Mouse (Mus musculus): ENCODE measurements around the gene Dnase1. TPM values are rescaled to one million over a fixed set of nuclear protein-coding genes. Genes with fewer than 3 reads are reported as not detected.
"Not testable (repeated sequence)": the region's sequence is repeated elsewhere in the genome, so short reads cannot be mapped to it uniquely, and the experiment has no call there.

Gene Dnase1
- total RNA-seq (2021), result not detected
- long read RNA-seq, experiment 1, result 0 reads
- long read RNA-seq, experiment 2, result 0 reads

DNA sequence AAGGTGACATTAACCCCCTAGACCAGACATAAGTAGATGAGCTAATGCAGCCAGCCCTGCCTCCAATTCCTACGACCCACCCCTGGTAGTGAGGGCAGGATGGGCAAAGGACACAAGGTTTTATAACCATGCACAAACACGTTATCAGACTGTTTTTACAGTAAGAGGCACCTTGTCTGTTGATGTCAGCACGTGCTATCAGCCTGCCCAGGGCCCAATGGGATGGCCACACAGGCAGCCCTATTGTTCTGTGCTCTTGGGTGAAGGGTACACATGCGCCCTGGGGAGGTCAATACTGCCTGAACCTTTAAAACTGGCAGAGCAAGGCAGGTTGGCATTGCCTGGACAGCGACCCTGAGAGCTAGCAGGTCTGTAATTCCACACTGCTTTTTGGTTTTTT, at the start of gene Dnase1:
TSS of gene Dnase1 (plus strand) at position 136 of the 400 bp plus-strand sequence.
- DNase-seq, result no peak

DNA sequence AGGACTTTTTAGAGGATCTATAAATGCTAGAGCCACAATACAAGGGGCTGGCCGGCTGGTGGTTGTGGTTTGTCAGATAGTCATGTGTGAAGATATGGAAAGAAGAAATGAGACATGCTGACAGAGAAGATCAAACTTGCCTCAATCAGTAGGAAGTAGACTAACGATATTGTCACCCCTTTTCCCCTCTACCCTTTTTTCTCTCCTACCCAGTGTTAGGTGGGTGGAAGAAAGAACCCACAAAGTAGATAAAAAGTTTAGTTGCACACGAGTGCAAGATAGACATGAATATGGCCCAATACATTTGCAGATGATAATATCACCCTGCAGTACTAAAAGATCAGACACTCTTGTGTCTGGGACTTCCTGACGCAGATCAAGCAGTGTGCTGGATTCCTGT, 48.3 kb upstream of the Dnase1 start:
- no peak for DNase-seq

DNA sequence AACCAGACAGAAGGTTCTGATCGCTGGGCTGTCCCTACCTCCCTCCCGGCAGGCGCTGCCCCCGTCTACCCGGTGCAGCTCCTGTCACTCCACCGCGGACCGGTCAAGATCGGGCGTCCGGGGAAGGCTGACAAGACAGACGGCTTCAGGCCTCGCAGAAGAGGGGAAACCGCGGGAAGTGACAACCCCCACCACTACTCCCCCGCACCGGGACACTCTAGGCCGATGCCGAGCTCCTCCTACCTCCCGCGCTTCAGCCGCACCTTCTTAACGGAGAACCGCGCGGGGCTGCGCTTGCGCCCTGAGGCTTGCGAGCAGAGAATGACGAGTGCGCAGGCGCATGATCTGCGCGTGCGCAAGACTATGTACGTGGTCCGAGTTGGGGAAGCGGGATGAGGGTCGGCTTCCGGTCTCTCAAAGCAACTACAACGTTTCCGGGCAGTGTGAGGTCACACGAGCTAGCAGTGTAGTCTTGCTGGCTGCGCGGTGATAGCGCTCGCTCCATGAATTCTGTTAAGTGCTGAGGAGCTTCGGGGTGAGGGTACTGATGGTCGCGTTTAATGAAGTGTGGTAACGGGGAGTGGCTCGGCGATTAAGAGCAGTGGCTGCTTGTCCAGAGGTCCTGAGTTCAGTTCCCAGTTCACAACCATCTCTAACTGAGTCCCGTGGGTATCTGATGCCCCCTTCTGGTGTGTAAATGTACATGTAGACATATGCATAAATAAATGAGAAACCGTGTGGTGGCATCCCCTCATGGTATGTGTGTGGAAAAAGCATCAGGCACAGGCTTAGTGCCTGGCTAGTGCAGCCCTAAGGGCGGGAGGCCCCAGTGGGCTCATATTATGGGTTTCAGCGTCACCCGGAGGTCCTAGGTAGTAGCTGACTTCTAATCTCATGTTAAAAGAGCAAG, 33.0 kb upstream of the Dnase1 start, which contains the start of gene Slx4:
TSS of gene Slx4 (minus strand) at position 282 of the 910 bp plus-strand sequence.
- DNase-seq, result peak; percentile 94

DNA sequence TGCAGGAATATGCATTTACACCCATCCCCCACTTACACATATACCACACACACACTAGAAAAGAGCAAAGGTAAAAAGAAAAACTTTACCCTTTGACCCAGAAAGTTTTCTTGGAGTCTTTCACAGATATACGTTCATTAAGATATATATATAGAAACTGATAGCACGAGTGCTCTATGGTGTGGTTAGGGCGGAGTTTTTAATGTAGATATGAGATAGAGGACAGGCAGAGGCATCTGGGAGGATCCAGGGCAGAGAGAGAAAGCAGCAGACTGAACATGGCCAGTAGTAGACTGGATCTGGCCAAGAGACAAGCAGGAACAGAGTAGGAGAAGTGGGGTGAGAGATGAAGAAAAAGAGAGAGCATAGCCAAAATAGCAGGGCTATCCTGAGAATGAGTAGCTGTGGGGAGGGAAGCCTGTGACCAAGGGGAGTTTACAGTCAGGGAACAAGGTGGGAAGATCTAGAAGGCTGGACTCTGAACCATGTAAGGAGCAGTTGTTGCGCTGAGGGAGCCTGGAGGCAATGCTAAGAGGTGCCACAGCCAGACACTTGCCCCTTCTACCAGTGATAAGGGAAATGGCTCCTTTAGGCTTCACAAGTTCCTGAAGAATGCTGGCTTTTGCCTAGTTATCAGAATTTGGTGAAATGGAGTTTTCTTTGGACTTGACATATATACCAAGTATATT, 23.7 kb upstream of the Dnase1 start:
- no peak for DNase-seq

DNA sequence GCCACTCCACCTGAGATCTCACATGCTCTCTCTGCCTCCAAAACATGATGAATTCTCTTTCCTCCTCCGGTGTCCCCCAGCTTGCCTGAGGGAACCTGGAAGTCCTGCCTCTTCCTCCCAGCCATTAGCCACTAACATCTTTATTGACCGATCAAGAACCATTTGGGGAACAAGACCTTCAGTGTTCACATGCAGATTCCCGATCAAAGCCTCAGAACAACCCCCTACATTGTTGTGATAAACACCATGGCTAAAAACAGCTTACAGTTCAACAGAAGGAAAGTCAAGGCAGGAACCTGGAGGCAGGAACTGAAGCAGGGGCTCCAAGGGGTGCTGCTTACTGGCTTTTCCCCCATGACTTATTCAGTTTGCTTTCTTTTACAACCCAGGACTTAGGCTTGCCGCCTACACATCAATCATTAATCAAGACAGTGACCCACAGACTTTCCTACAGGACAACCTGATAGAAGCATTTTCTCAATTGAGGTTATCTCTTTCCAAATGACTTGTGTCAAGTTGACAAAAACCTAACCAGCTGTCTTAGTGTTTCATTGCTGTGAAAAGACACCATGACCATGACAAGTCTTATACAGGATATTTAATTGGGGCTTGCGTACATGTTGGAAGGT, 22.6 kb upstream of the Dnase1 start:
- DNase-seq, result no peak

DNA sequence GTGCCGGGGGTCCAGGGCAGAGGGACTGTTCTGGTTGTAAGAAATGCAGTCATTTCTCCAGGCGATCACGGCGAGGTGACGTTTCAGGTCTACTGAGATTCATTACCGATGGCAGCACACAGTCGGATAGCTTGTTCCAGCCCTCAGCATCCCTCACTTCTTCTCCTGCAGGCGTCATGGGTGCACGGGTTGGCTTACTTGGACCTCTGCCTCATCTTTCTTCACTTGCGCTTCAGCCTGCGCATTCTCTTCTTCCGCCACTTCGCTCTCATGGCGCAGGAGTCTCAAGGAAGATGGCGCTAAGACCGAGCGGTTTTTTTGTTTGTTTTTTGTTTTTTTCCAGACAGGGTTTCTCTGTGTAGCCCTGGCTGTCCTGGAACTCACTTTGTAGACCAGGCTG, 20.0 kb upstream of the Dnase1 start:
- not testable (repeated sequence) for DNase-seq

DNA sequence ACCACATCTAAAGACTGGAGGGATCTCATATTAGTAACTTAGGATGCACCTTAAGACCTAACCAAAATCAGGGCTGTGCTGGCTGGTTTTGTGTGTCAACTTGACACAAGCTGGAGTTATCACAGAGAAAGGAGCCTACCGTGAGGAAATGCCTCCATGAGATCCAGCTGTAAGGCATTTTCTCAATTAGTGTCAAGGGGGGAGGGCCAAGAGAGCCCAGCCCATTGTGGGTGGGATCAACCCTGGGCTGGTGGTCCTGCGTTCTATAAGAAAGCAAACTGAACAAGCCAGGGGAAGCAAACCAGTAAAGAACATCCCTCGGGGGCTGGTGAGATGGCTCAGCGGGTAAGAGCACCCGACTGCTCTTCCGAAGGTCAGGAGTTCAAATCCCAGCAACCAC, 19.3 kb upstream of the Dnase1 start:
- DNase-seq, result not testable (repeated sequence)

DNA sequence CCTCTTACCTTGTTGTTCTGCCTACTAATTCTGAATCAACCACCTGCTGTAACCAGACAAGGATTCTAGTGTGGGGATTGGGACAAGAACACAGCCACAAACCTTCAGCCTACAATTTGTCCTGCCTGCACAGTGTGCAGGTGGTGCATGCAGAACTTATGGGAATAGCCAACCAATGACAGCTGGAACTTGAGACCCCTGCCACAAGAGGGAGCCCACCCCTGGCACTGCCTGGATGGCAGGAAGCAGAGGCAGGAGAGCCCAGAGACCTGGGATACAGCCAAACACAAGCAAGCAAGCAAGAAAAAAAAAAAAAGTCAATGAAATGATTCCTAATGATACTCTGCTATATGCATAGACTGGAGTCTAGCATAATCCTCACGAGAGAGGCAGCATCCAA, 15.5 kb upstream of the Dnase1 start:
- DNase-seq, result no peak

DNA sequence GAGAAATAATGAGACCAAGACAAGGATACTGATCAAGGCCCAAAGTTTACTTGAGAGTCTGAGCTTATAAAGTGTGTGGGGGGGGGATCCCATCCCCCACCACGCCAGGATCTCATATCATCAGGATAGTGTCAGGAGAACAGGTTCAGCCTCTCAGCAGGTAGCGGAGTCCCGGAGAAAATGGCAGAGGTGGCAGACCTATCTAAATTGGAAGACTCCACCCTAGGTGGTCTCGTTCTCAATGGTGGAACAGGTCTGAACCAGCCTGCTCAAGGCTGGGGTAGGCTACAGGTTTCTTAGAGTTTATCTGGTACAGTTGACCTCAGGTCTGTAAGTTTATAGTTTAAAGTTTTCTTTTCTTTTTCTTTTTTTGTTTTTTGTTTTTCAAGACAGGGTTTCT, 14.0 kb upstream of the Dnase1 start:
- no peak for DNase-seq

DNA sequence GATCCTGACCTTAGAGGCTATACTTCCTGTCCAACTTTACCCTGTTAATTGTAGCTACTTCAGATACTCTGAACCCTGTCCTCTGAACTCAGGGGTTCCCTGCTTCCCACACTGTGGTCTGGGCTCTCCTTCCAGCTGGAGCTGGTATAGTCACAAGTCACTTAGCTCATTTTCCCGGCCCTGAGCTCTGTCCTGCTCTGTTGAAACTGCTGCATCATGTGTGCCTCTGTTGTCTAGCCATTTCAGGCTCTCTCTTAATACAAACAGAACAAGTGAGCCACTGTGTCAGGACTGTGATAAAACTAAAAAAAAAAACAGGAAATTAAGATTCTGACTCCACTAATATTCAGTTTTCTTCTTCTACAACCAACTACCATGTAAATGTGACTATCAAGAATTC, 10.1 kb upstream of the Dnase1 start:
- DNase-seq, result no peak

DNA sequence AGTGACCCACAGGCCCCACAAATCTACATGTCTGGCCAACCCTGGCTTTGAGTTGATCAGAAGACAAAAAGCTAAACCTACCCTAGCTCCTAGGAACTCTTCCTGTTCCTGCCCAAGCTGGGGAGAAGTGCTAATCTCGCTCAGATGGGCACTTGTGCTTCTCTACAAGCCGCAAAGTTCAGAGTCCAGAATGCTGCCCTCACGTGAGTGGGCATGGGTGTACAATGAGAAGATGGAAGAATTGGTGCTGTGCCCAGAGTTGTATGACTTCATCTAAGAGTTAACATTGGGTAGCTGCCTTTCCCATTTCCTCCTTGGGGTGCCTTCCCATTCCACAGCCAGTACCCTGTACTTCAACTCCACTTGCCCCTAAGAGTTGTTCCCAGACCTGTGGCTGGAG, 9.5 kb upstream of the Dnase1 start:
- no peak for DNase-seq

DNA sequence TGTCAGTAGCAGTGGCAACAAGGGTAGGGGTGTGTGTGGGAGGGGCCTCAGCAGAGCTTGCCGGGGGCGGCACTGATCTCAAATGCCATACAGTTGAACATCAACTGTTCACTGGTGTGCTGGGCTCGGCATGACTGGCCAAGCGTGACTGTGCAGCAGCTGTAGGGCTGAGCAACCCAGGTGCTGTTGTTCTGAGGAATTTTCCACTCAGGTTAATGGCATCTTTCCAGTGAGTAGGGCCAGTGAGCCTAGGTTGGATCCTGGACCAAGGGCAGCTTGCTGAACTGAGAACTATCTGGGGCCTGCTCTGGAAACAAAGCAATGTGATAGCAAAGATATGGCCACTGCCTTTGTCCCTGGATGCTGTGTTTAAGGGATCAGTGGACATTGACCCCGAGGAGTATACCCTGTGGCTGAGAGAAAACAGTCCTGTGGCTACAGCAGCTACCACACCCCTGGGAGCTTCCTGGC, 7.3 kb upstream of the Dnase1 start:
- no peak for DNase-seq

DNA sequence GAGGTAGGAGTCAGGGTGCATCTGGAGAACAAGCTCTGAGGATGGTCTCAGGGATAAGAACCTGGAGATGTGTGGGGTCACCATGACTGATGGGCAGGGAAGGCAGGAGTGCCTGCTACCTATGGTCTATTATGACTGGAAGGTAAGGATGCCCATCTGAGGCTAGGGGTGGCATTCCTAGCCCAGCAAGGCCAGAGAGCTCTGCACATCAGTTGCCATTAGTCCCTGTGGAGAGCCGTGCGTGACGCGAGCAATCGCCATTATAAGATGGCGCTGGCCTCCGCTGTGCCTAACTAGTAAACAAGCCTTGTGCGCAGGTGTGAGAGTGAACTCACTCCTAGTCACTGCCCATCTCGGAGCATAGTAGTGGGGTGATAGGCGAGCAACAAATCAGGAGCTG, 6.2 kb upstream of the Dnase1 start:
- DNase-seq, result no peak

DNA sequence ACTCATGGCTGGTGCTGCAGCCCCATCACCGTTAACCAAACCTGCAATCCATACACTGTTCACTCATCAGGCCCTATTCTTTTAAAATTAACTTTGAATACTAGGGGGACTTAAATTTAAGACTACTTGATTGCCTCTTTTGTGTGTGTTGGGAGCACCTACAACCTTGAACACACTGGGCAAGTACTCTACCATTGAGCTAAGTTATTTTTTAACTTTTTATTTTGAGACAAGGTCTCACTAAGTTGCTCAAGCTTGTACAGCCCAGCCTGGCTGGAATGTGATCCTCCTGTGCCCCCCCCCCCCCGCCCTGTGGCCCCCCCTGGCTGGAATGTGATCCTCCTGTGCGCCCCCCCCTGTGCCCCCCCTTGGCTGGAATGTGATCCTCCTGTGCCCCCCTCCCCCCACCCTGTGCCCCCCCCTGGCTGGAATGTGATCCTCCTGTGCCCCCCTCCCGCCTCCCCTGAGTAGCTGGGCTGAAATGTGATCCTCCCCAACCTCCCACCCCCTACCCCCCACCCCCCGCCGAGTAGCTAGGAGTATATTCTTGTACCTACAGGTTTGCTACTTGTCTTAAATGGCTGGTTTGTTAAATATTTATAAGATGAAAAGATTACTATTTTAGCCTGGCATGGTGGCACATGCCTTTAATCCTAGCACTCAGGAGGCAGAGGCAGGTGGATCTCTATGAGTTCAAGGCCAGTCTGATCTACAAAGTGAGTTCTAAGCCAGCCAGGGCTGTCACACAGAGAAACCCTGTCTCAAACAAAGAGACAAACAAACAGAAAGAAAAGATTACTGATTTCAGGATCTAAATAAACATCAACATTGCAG, 5.1 kb upstream of the Dnase1 start:
- no peak for DNase-seq

DNA sequence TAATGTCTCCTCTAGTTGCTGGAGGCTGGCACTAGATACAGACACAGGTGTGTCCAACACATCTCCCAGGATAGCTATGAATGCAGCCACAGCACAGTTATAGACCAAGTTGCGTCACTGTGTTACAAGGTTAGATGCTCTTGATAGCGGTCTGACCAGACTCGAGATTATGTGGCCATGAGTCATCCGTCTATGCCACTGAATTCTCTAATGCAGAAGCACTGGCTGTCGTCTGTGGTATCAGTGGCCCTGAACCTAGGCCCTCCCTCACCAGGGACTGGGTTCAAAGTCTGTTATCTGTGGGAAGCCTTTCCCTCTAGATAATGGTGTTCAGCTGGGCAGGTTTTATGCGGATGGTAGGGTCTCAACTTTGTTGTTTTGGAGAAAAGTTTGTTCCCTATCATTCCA, 4.4 kb upstream of the Dnase1 start:
- no peak for DNase-seq

DNA sequence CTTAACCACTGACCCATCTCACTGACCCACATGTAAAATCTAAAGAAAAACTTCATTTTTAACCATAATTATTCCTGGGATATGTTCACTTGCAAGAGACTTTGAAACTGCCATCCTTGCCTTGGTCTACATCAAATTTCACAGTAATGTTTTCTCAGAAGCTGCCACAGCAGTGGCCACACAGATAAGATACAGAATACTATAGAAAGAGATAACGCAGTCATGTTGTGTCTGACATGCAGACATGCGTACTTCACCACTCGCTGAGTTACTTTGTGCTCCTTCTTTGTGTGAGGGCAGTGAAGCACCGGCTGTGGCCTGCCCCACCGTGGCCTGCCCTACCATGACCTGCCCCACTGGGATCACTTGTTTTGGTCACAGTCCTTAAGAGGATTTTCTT, 2.8 kb upstream of the Dnase1 start:
- no peak for DNase-seq

DNA sequence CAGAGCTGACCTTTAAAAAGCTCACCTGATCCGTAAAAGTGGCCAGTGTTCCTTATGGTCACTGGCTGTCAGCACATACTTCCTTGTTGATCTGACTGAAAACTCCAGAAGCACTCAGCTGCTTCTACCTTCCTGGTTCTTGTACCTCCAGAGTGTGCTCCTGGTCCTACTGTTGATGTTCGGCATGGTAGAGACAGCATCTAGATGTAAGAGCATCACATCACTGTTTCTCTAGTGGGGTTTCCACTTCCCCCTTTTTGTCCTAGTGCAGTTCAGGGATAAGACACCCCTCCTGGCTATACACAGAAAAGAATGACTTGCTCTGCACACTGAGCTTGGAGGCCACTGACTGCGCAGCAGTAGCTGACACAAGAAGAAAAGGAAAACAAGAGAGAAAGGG, 2.3 kb upstream of the Dnase1 start:
- DNase-seq, result no peak

DNA sequence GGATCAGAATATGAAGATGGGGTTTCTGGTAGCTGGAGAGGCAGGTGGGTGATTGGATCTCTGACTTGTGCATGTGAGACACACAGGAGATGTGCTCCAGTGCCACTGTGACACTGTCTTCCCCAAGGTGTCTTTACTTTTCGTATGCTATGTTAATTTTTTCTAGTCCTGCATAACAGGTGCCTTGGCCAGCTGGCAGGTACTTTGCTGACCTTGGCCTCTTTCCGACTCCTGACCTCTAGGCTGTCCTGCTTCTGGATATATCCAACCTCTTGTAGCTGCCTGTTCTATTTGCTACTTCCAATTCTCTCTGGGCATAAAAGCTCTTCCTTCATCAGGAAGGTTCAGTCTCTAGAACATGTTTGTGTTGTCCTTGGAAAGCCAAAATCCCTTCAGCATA, 1.2 kb upstream of the Dnase1 start:
- no peak for DNase-seq

DNA sequence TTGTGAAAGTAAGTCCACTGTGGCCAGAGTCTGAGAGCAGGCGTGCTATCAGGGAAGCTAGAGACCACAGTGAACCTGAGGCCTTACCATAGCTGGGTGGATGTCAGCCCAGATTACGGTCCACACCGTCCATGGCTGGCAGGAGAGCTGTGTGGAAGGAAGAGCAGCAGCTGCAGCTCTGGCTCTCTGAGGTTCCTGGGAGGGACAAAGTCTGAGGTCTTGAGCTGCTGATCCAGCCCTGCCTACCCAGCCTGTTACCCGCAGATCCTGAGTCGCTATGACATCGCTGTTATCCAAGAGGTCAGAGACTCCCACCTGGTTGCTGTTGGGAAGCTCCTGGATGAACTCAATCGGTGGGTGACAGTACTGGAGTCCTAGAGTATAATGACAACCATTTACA, 948 bp downstream of the Dnase1 start:
- no peak for DNase-seq

DNA sequence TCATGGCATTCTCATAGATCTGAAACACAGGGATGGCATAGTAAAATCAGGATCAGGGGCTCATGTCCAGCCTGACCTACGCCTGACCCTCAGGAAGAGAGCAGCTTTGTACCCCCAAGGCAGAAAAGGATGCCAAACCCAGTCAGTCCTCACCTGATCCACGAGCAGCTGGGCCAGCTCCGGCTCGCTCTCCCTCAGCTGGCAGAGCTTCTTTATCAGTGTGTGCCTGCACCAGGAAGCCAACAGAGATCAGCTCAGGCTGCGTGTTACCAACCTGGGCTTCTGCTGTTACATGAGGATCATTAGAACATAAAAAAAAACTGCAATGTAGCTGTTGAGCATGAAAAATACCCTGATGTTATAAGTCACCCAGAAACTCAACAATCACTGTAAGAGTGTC, 3.5 kb downstream of the Dnase1 start:
- DNase-seq, result no peak

DNA sequence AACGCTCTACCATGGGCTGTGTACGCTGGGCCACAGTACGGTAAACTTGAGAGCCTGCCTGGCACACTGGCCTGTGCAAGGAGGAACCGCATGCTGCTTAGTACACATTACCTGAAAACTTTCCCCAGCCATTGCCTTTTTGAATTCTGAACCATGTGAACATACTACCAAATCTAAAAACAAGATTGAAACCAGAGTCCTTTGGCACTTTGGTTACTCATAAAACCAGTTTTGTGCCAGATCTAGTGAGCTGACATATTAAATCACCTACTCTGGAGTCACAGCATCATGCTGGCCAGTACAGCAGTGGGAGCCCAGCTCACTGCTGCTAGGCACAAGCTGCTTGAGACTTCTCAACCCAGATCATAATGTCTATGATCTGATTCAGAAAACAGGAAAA, 4.9 kb downstream of the Dnase1 start:
- DNase-seq, result no peak

DNA sequence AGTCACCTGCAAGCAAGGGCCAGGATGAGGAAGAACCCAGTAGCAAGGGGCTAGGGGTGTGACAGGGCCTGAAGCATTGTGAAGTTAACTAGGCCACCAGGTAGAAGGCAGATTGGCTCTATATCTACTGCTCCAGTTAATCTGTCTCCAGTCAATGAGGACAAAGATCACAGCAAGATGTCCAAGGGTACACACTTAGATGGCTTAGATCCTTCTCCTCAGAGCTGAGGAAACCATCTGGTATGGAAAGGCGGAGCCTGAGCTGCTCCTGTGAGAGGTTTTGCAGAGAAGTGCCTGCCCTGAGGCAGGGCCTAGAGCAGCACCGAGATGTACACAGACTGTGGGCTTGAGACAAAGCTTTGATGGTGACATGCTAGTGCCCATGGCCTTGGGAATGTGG, 7.4 kb downstream of the Dnase1 start:
- no peak for DNase-seq

Measured in gastrocnemius, postnatal 25 days (tissue).